Mouse (Mus musculus): Measurements from ENCODE around the gene Otogl. TPM values are rescaled to one million over a fixed set of nuclear protein-coding genes. Genes with fewer than 3 reads are reported as not detected.

Otogl gene
- polyA plus RNA-seq, 1 experiment, result not detected

- TF ChIP-seq CTCF (IDR thresholded peaks at IDR 0.05; ENCODE audit: control insufficient read depth, insufficient read depth, low read length), result no peak
- TF ChIP-seq POLR2A (IDR thresholded peaks at IDR 0.05; ENCODE audit: borderline replicate concordance, control insufficient read depth, low read depth, low read length), result no peak
- 65% methylated on average over 1 of the region's 1 CpGs for WGBS
- no peak overlapping the region for H3K4me3 ChIP-seq (replicated peaks; ENCODE audit: control insufficient read depth, low read depth, low read length)
- no peaks in the 10 kb centered on the region for H3K4me1 ChIP-seq (ENCODE audit: control insufficient read depth, insufficient read depth, low read length)
- H3K27ac ChIP-seq (ENCODE audit: control insufficient read depth, insufficient read depth, low read depth, low read length, poor library complexity), result no peak overlapping the region
These were observed 152.3 kb downstream of the Otogl start for GRCm38 (mm10) chr10:107759624-107760023.

GRCm38 (mm10) chr10:107753471-107753870 lies 158.5 kb downstream of the Otogl start:
- no peak for TF ChIP-seq CTCF (IDR thresholded peaks at IDR 0.05; ENCODE audit: control insufficient read depth, insufficient read depth, low read length)
- TF ChIP-seq POLR2A (IDR thresholded peaks at IDR 0.05; ENCODE audit: borderline replicate concordance, control insufficient read depth, low read depth, low read length), result no peak
- 17% methylated on average over 3 of the region's 3 CpGs for WGBS
- Histone ChIP-seq H3K4me1 (ENCODE audit: control insufficient read depth, insufficient read depth, low read length) (no peaks in the 10 kb centered on the region), H3K27ac (ENCODE audit: control insufficient read depth, insufficient read depth, low read depth, low read length, poor library complexity) (no peak overlapping the region), H3K4me3 (replicated peaks; ENCODE audit: control insufficient read depth, low read depth, low read length) (no peak overlapping the region)

- 33% methylated on average over 15 of the region's 15 CpGs for WGBS
- Histone ChIP-seq H3K4me3 (replicated peaks; ENCODE audit: control insufficient read depth, low read depth, low read length) (no peak overlapping the region), H3K4me1 (ENCODE audit: control insufficient read depth, insufficient read depth, low read length) (no peaks in the 10 kb centered on the region), H3K27ac (ENCODE audit: control insufficient read depth, insufficient read depth, low read depth, low read length, poor library complexity) (no peak overlapping the region)
- TF ChIP-seq CTCF (IDR thresholded peaks at IDR 0.05; ENCODE audit: control insufficient read depth, insufficient read depth, low read length) (no peak), POLR2A (IDR thresholded peaks at IDR 0.05; ENCODE audit: borderline replicate concordance, control insufficient read depth, low read depth, low read length) (no peak)
These were observed 159.4 kb downstream of the Otogl start for GRCm38 (mm10) chr10:107752351-107753143.

- 20% methylated on average over 6 of the region's 6 CpGs for WGBS
- no peak for TF ChIP-seq POLR2A (IDR thresholded peaks at IDR 0.05; ENCODE audit: borderline replicate concordance, control insufficient read depth, low read depth, low read length)
- no peak for TF ChIP-seq CTCF (IDR thresholded peaks at IDR 0.05; ENCODE audit: control insufficient read depth, insufficient read depth, low read length)
- Histone ChIP-seq H3K4me3 (replicated peaks; ENCODE audit: control insufficient read depth, low read depth, low read length) (no peak overlapping the region), H3K4me1 (ENCODE audit: control insufficient read depth, insufficient read depth, low read length) (no peaks in the 10 kb centered on the region), H3K27ac (ENCODE audit: control insufficient read depth, insufficient read depth, low read depth, low read length, poor library complexity) (no peak overlapping the region)
These were observed 160.0 kb downstream of the Otogl start for GRCm38 (mm10) chr10:107751944-107752343.

- Histone ChIP-seq H3K4me1 (ENCODE audit: control insufficient read depth, insufficient read depth, low read length) (no peaks in the 10 kb centered on the region), H3K27ac (ENCODE audit: control insufficient read depth, insufficient read depth, low read depth, low read length, poor library complexity) (no peak overlapping the region), H3K4me3 (replicated peaks; ENCODE audit: control insufficient read depth, low read depth, low read length) (no peak overlapping the region)
- 14% methylated on average over 5 of the region's 5 CpGs for WGBS
- TF ChIP-seq CTCF (IDR thresholded peaks at IDR 0.05; ENCODE audit: control insufficient read depth, insufficient read depth, low read length) (no peak), POLR2A (IDR thresholded peaks at IDR 0.05; ENCODE audit: borderline replicate concordance, control insufficient read depth, low read depth, low read length) (no peak)
These were observed 164.4 kb downstream of the Otogl start for GRCm38 (mm10) chr10:107747566-107747965.

- Histone ChIP-seq H3K4me1 (ENCODE audit: control insufficient read depth, insufficient read depth, low read length) (no peaks in the 10 kb centered on the region), H3K27ac (ENCODE audit: control insufficient read depth, insufficient read depth, low read depth, low read length, poor library complexity) (no peak overlapping the region), H3K4me3 (replicated peaks; ENCODE audit: control insufficient read depth, low read depth, low read length) (no peak overlapping the region)
- 32% methylated on average over 9 of the region's 9 CpGs for WGBS
- TF ChIP-seq CTCF (IDR thresholded peaks at IDR 0.05; ENCODE audit: control insufficient read depth, insufficient read depth, low read length) (no peak), POLR2A (IDR thresholded peaks at IDR 0.05; ENCODE audit: borderline replicate concordance, control insufficient read depth, low read depth, low read length) (no peak)
These were observed 165.2 kb downstream of the Otogl start for GRCm38 (mm10) chr10:107746717-107747116.

- H3K4me3 ChIP-seq (replicated peaks; ENCODE audit: control insufficient read depth, low read depth, low read length), result no peak overlapping the region
- H3K27ac ChIP-seq (ENCODE audit: control insufficient read depth, insufficient read depth, low read depth, low read length, poor library complexity), result no peak overlapping the region
- no peak for TF ChIP-seq CTCF (IDR thresholded peaks at IDR 0.05; ENCODE audit: control insufficient read depth, insufficient read depth, low read length)
- no peak for TF ChIP-seq POLR2A (IDR thresholded peaks at IDR 0.05; ENCODE audit: borderline replicate concordance, control insufficient read depth, low read depth, low read length)
- WGBS, result 77% methylated on average over 5 of the region's 5 CpGs
- no peaks in the 10 kb centered on the region for H3K4me1 ChIP-seq (ENCODE audit: control insufficient read depth, insufficient read depth, low read length)
These were observed 172.1 kb downstream of the Otogl start for GRCm38 (mm10) chr10:107739815-107740214.

GRCm38 (mm10) chr10:107737743-107738142 lies 174.2 kb downstream of the Otogl start:
- WGBS, result 74% methylated on average over 6 of the region's 6 CpGs
- Histone ChIP-seq H3K4me3 (replicated peaks; ENCODE audit: control insufficient read depth, low read depth, low read length) (no peak overlapping the region), H3K27ac (ENCODE audit: control insufficient read depth, insufficient read depth, low read depth, low read length, poor library complexity) (no peak overlapping the region), H3K4me1 (ENCODE audit: control insufficient read depth, insufficient read depth, low read length) (no peaks in the 10 kb centered on the region)
- TF ChIP-seq CTCF (IDR thresholded peaks at IDR 0.05; ENCODE audit: control insufficient read depth, insufficient read depth, low read length), result no peak
